Mouse (Mus musculus) MEL (cell line): ENCODE data around the gene Snrnp35. TPM values are rescaled to one million over a fixed set of nuclear protein-coding genes. Genes with fewer than 3 reads are reported as not detected.

Source experiments
- DNase-seq: peaks from one replicate; pipeline ENCODE4 v3.0.0; 2011; ENCODE audit warnings: low read depth, low spot score
- H3K27ac ChIP-seq: 2 replicates; pipeline ENCODE4 v1.5.1; 2012; ENCODE audit warnings: low read depth, mild to moderate bottlenecking, control low read depth, low read length, moderate library complexity; ENCODE audit not compliant: control insufficient read depth
- H3K27me3 ChIP-seq, 2 experiments: fragments of 150-350 bp in 1 of 2; sonication (generic) in 1 of 2; 2 replicates each; pipeline ENCODE4 v1.6.1; 2012; ENCODE audit warnings: low read length in 2 of 2, mild to moderate bottlenecking in 2 of 2, improper control_type of control experiment in 1 of 2, moderate library complexity in 1 of 2; ENCODE audit not compliant: insufficient read depth in 2 of 2, control insufficient read depth in 1 of 2
- H3K36me3 ChIP-seq, 2 experiments: 2 replicates each; pipeline ENCODE4 v1.6.1; 2012 to 2014; ENCODE audit warnings: low read length in 2 of 2, improper control_type of control experiment in 1 of 2, inconsistent platforms in 1 of 2, mild to moderate bottlenecking in 1 of 2; ENCODE audit not compliant: insufficient read depth in 2 of 2, control insufficient read depth in 1 of 2
- H3K4me1 ChIP-seq, 2 experiments: fragments of 150-350 bp in 1 of 2; sonication (generic) in 1 of 2; 2 replicates each; pipeline ENCODE4 v1.6.1; 2012; ENCODE audit warnings: low read length in 2 of 2, improper control_type of control experiment in 1 of 2, mild to moderate bottlenecking in 1 of 2; ENCODE audit not compliant: insufficient read depth in 2 of 2, control insufficient read depth in 1 of 2
- H3K4me3 ChIP-seq, 2 experiments: fragments of 150-350 bp in 1 of 2; sonication (generic) in 1 of 2; 2 replicates each; pipeline ENCODE4 v1.5.1; 2012; ENCODE audit warnings: low read depth in 2 of 2, low read length in 2 of 2, mild to moderate bottlenecking in 2 of 2, moderate library complexity in 2 of 2, control low read depth in 1 of 2, improper control_type of control experiment in 1 of 2; ENCODE audit not compliant: control insufficient read depth in 1 of 2, insufficient read depth in 1 of 2
- H3K79me2 ChIP-seq: 2 replicates; pipeline ENCODE4 v1.6.1; 2012; ENCODE audit warnings: mild to moderate bottlenecking, low read length, moderate library complexity; ENCODE audit not compliant: control insufficient read depth, poor library complexity, insufficient read depth
- H3K9ac ChIP-seq: 2 replicates; pipeline ENCODE4 v1.6.1; 2012; ENCODE audit warnings: low read depth, mild to moderate bottlenecking, control low read depth, low read length, moderate library complexity; ENCODE audit not compliant: control insufficient read depth, poor library complexity, severe bottlenecking
- H3K9me3 ChIP-seq: fragments of 150-350 bp; sonication (generic); replicated peaks from 2 replicates; pipeline ENCODE4 v1.6.1; 2012; ENCODE audit warnings: mild to moderate bottlenecking, low read length, improper control_type of control experiment, moderate library complexity; ENCODE audit not compliant: insufficient read depth
- GABPA ChIP-seq: IDR thresholded peaks from 2 replicates; pipeline ENCODE4 v1.6.1; 2012; ENCODE audit warnings: low read depth, mild to moderate bottlenecking, inconsistent platforms, low read length, improper control_type of control experiment, moderate library complexity
- HCFC1 ChIP-seq: IDR thresholded peaks from 2 replicates; pipeline ENCODE4 v1.6.1; 2012; ENCODE audit warnings: low read depth, mild to moderate bottlenecking, inconsistent platforms, low read length, improper control_type of control experiment, moderate library complexity
- JUND ChIP-seq: IDR thresholded peaks from 2 replicates; pipeline ENCODE4 v1.6.1; 2011; ENCODE audit warnings: low read depth, mild to moderate bottlenecking, improper control_type of control experiment, low read length
- MAFK ChIP-seq: IDR thresholded peaks from 2 replicates; pipeline ENCODE4 v1.6.1; 2011; ENCODE audit warnings: low read depth, mild to moderate bottlenecking, low read length, improper control_type of control experiment, borderline replicate concordance
- MAX ChIP-seq: IDR thresholded peaks from 2 replicates; pipeline ENCODE4 v1.6.1; 2011; ENCODE audit warnings: low read length, improper control_type of control experiment
- MXI1 ChIP-seq: IDR thresholded peaks from 2 replicates; pipeline ENCODE4 v1.6.1; 2011; ENCODE audit warnings: mild to moderate bottlenecking, low read depth, low read length, improper control_type of control experiment
- MYB ChIP-seq: IDR thresholded peaks from 2 replicates; pipeline ENCODE4 v1.6.1; 2011; ENCODE audit warnings: mild to moderate bottlenecking, low read depth, low read length, improper control_type of control experiment
- MYC ChIP-seq: IDR thresholded peaks from 2 replicates; pipeline ENCODE4 v1.6.1; 2011; ENCODE audit warnings: low read depth, mild to moderate bottlenecking, low read length, improper control_type of control experiment, moderate library complexity
- NELFE ChIP-seq: IDR thresholded peaks from 2 replicates; pipeline ENCODE4 v1.6.1; 2011; ENCODE audit warnings: low read depth, low read length, improper control_type of control experiment
- NRF1 ChIP-seq: IDR thresholded peaks from 2 replicates; pipeline ENCODE4 v1.6.1; 2014; ENCODE audit warnings: low read depth, mild to moderate bottlenecking, inconsistent platforms, low read length, improper control_type of control experiment, moderate library complexity; ENCODE audit not compliant: poor library complexity, insufficient read depth, severe bottlenecking
- POLR2A ChIP-seq, 2 experiments: IDR thresholded peaks; 2 replicates each; pipeline ENCODE4 v1.6.1; 2011 to 2012; ENCODE audit warnings: low read length in 2 of 2, mild to moderate bottlenecking in 2 of 2, control low read depth in 1 of 2, improper control_type of control experiment in 1 of 2, low read depth in 1 of 2, moderate library complexity in 1 of 2; ENCODE audit not compliant: control insufficient read depth in 1 of 2, insufficient read depth in 1 of 2, poor library complexity in 1 of 2
- SIN3A ChIP-seq: IDR thresholded peaks from 2 replicates; pipeline ENCODE4 v1.6.1; 2012; ENCODE audit warnings: low read length, improper control_type of control experiment, inconsistent platforms
- UBTF ChIP-seq: IDR thresholded peaks from 2 replicates; pipeline ENCODE4 v1.6.1; 2012; ENCODE audit warnings: low read depth, mild to moderate bottlenecking, inconsistent platforms, low read length, improper control_type of control experiment, moderate library complexity, borderline replicate concordance; ENCODE audit not compliant: insufficient read depth
- USF1 ChIP-seq: IDR thresholded peaks from 2 replicates; pipeline ENCODE4 v1.6.1; 2014; ENCODE audit warnings: low read depth, mild to moderate bottlenecking, inconsistent platforms, low read length, improper control_type of control experiment, moderate library complexity
- ZNF384 ChIP-seq: IDR thresholded peaks from 2 replicates; pipeline ENCODE4 v1.6.1; 2012; ENCODE audit warnings: low read depth, mild to moderate bottlenecking, inconsistent platforms, low read length, improper control_type of control experiment
- polyA plus RNA-seq, 2 experiments: library from polyadenylated mRNA; stranded (reverse) in 1 of 2; unstranded in 1 of 2; fragments of >175 nt in 1 of 2; fragments of >200 nt in 1 of 2; gene quantifications; 2 replicates each; pipeline versions ENCODE4 v1.2.1 to v1.2.4; 2012; ENCODE audit warnings: low replicate concordance in 2 of 2, low read depth in 1 of 2; ENCODE audit not compliant: insufficient read length in 2 of 2, insufficient read depth in 1 of 2, missing spikeins in 1 of 2
- total RNA-seq: library from RNA; depleted of rRNA; stranded (reverse); fragments of 300-350 nt; gene quantifications from 2 replicates; pipeline ENCODE4 v1.2.3, GENCODE M21; 2012

Snrnp35 gene
- total and polyA plus RNA-seq, 3 experiments: 11.7 to 18.3 TPM; not detected in 1

DNA sequence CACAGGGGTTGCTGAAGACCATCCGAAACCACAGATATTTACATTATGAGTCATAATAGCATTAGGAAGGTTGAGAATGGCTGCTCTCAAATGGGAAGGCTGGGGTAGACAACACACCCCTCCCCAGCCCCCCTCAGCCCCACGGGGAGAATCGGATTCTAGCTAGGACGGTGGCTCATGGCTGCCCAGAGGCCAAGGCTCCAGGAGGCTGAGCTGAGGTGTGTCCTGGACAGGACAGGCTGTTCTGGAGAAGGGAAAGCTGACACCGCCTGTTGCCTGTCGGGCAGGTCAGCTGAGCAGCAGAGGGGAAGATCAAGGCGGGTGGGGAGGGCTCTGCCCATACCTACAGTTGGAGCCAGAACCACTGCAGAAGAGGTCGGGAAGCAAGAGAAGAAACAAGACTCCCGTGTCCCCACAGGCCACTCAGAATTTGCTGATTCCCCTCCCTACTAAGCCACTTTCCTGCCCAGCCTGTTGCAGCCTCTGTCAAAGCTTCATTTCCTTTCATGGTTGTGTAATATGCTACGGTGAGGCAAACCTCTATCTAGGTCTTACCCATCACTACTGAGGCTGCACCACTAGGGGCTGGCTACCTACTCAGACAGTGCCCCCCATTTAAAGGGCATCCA, 23.9 kb downstream of the Snrnp35 start:
- Histone ChIP-seq H3K4me3 (no peak overlapping the region), H3K9me3 (no peaks in the 10 kb centered on the region), H3K9ac (no peak overlapping the region), H3K27ac (no peak overlapping the region), H3K4me1 (no peaks in the 10 kb centered on the region), H3K36me3 (no peaks in the 10 kb centered on the region), H3K27me3 (no peaks in the 10 kb centered on the region), H3K79me2 (no peaks in the 10 kb centered on the region)
- DNase-seq: no peak
- TF ChIP-seq UBTF (no peak), GABPA (no peak)

DNA sequence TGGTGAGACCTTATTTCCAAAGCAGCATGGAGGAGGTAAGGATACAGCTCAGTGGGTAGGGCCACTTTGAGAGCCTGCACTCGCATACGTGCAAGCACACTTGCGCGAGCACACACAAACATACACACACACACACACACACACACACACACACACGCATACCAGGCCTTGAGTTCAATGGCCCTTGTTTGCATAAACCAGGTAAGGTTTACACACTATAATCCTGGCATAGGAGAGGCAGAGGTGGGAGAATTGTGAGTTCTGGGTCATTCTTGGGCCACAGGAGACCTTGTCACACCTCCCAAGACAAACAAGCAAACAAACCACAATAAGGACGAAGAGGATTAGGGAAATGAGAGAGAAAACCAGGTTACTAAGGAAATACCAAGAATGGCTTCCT, 26.3 kb downstream of the Snrnp35 start:
- H3K36me3 ChIP-seq: no peaks in the 10 kb centered on the region
- no peaks in the 10 kb centered on the region for H3K79me2 ChIP-seq
- no peak overlapping the region for H3K27ac ChIP-seq
- H3K4me1 ChIP-seq: no peaks in the 10 kb centered on the region
- no peak overlapping the region for H3K9ac ChIP-seq
- H3K27me3 ChIP-seq: no peaks in the 10 kb centered on the region
- DNase-seq: no peak
- TF ChIP-seq UBTF (no peak), HCFC1 (no peak), MAFK (no peak)
- TF ChIP-seq, all 39 proteins: peak for 0
- H3K4me3 ChIP-seq: no peak overlapping the region
- no peaks in the 10 kb centered on the region for H3K9me3 ChIP-seq

DNA sequence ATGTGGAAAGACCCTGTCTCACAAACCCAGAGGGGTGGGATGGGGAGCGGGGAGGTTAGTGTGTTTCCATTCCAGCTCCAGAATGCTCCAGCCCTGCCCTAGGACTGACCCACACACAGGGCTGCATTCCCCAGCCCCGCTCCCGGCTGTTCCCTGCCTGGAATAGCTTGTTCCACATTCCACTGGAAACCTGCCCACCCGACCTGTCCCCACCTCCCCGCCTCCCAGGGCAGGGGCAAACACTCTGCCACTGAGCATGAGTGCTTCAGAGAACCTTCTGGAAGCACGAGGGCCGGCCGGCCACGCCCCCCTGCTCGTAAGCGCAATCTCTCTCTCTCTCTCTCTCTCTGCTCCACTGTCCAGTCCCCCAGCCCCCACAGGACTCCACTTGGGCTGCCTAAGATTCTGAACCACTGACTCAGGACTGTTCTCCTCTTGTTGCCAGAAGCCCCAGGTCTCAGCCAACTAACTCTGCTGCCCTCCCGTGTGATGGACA, 26.9 kb downstream of the Snrnp35 start:
- Histone ChIP-seq H3K27me3 (no peaks in the 10 kb centered on the region), H3K4me3 (no peak overlapping the region), H3K27ac (no peak overlapping the region), H3K4me1 (no peaks in the 10 kb centered on the region), H3K36me3 (no peaks in the 10 kb centered on the region)
- DNase-seq: no peak
- TF ChIP-seq ZNF384: no peak
- TF ChIP-seq, all 39 proteins: peak for 0
- Histone ChIP-seq H3K79me2 (no peaks in the 10 kb centered on the region), H3K9ac (no peak overlapping the region), H3K9me3 (no peaks in the 10 kb centered on the region)

DNA sequence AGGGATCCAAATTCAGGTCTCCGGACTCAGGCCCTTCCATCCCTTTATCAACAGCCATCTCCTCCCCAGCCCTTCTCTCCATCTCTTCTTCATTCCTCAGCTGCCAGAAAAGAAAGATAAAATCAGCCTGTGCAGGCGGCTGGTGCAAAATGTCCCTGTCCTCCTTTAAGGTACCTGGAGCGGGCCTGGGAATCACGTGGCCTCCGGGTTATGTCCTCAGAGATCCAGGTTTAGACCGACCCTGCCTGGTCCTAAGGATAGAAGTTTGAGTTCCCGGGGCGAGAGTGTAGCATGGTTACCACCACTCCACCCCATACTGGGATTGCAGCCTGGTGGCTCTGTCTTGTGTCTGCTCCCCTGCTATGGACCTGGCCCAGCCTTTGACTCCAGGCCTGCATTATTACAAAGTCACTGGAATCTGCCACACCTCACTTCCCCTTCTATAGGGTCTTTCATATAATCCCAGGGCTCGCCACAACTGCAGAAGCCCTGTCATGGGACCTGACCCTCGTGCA, 27.7 kb downstream of the Snrnp35 start:
- Histone ChIP-seq H3K27me3 (no peaks in the 10 kb centered on the region), H3K36me3 (no peaks in the 10 kb centered on the region), H3K27ac (no peak overlapping the region), H3K79me2 (no peaks in the 10 kb centered on the region), H3K4me3 (no peak overlapping the region), H3K9ac (no peak overlapping the region), H3K4me1 (no peaks in the 10 kb centered on the region), H3K9me3 (no peaks in the 10 kb centered on the region)
- TF ChIP-seq USF1: no peak
- no peak for TF ChIP-seq UBTF
- no peak for TF ChIP-seq NELFE
- no peak for TF ChIP-seq POLR2A (IDR thresholded peaks at IDR 0.05; ENCODE audit: control insufficient read depth in 1 of 2, insufficient read depth in 1 of 2, low read depth in 1 of 2, low read length in 2 of 2, poor library complexity in 1 of 2)
- no peak for TF ChIP-seq MAX
- TF ChIP-seq SIN3A: no peak
- TF ChIP-seq JUND: no peak
- no peak for TF ChIP-seq NRF1
- TF ChIP-seq MXI1: no peak
- no peak for TF ChIP-seq MYB
- TF ChIP-seq MYC: no peak
- DNase-seq: no peak
